Mouse (Mus musculus): ENCODE results near the gene Thada. TPM values are rescaled to one million over a fixed set of nuclear protein-coding genes. Genes with fewer than 3 reads are reported as not detected.

The Thada gene
- total RNA-seq, 2 experiments from 2014 or later, result 5.6 to 6.8 TPM

- H3K27ac ChIP-seq, result no peak overlapping the region
- no peak overlapping the region for H3K4me3 ChIP-seq
- no peak for TF ChIP-seq CTCF (IDR thresholded peaks at IDR 0.05)
- no peak for DNase-seq
- intact Hi-C loops (cut with DNase I), result no loop called here
Observed at GRCm38 (mm10) chr17:84348865-84349264, 117.1 kb downstream of the Thada start.

DNA sequence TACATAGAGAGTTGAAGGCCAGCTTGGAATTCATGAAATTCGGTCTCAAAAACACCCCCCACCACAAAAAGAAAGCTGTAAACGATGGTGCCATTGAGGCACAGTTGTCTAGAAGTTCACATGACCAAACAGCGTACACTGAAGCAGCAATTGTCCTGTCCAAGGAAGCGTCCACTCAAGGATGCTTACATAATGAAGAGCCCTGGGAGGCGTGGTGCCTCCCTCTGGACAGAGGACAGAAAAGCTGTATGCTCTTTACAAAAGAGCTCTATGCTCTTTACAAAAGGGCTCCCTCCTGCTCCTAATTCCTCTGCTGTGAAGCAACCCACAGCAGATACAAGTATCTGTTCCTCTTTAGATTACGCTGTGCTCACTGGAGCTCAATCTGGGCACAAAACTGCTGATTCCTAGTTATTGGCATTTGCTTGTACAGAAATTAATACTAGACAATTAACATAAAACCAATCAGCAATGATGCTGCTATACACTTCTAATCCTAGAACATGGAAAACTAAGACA, 123.6 kb downstream of the Thada start:
- TF ChIP-seq CTCF (IDR thresholded peaks at IDR 0.05), result no peak
- no peak overlapping the region for H3K4me3 ChIP-seq
- no peak overlapping the region for H3K27ac ChIP-seq
- no peak for DNase-seq
- intact Hi-C loops (cut with DNase I), result no loop called here

DNA sequence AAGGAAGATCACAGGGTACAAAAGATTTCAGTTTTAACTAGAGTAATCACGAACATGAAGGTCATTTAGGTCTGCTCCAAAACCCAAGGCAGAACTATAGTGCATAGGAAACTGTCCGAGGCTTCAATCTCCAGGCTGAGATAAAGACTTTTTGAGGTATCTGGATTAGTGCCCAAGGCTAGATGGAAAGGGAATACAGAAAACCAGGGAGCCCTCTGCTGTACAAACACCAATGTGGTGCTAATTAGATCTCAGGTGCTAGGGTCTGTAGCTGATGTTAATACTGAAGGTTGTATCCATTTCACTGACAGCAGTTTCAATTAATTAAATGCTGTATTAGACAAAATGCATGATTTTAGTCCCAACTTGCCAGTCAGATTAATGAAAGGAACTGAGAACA, 124.3 kb downstream of the Thada start:
- no peak for DNase-seq
- Histone ChIP-seq H3K27ac (no peak overlapping the region), H3K4me3 (no peak overlapping the region)
- peak; percentile 26; the same call in 1 of the 2 replicates for TF ChIP-seq CTCF (IDR thresholded peaks at IDR 0.05)
- intact Hi-C loops (cut with DNase I), result no loop called here

DNA sequence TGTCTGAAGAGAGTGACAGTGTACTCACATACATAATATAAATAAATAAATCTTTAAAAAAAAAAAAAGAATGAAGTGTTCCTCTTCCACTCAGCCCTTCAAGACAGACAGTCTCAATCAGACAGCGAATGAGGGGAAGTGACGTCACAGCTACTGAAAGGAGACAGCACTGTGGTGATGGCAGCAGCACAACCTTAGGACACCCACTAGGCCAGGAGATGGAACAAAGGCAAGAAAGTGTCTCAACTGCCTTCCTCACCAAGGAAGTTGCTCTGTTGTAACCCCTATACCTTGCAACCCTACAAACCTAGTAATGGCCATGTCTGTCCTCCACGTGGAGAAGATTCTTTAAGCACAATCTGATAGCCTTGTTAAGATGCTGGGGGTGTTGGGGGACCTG, 125.4 kb downstream of the Thada start:
- no peak overlapping the region for H3K4me3 ChIP-seq
- TF ChIP-seq CTCF (IDR thresholded peaks at IDR 0.05), result no peak
- no peak overlapping the region for H3K27ac ChIP-seq
- DNase-seq, result no peak
- intact Hi-C loops (cut with DNase I), result no loop called here

DNA sequence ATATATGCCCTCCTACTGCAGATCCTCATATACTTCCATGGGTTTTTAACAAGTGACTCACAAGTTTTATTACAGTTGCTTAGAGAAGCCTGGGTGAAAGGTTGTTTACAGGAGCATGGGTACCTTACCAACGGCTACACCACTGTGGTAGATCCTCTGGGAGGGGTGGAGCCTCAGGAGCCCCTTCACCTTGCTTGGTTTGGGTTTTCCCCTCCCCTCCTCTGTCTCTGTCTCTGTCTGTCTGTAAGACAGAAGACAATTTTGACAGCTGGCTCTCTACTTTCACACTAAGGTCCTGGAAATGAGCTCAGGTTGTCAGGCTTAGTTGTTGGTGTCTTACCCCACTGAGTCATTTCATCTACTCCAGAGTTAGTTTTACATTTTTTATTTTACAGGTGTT, 130.0 kb downstream of the Thada start:
- intact Hi-C loops (cut with DNase I), result no loop called here
- no peak for TF ChIP-seq CTCF (IDR thresholded peaks at IDR 0.05)
- DNase-seq, result no peak
- Histone ChIP-seq H3K27ac (no peak overlapping the region), H3K4me3 (no peak overlapping the region)

GRCm38 (mm10) chr17:84335076-84335475, 130.9 kb downstream of the Thada start:
- Histone ChIP-seq H3K4me3 (no peak overlapping the region), H3K27ac (no peak overlapping the region)
- intact Hi-C loops (cut with DNase I), result no loop called here
- no peak for DNase-seq
- TF ChIP-seq CTCF (IDR thresholded peaks at IDR 0.05), result no peak

- DNase-seq, result no peak
- TF ChIP-seq CTCF (IDR thresholded peaks at IDR 0.05), result no peak
- intact Hi-C loops (cut with DNase I), result no loop called here
- no peak overlapping the region for H3K27ac ChIP-seq
- H3K4me3 ChIP-seq, result no peak overlapping the region
Observed at GRCm38 (mm10) chr17:84334241-84335014, 131.6 kb downstream of the Thada start.

DNA sequence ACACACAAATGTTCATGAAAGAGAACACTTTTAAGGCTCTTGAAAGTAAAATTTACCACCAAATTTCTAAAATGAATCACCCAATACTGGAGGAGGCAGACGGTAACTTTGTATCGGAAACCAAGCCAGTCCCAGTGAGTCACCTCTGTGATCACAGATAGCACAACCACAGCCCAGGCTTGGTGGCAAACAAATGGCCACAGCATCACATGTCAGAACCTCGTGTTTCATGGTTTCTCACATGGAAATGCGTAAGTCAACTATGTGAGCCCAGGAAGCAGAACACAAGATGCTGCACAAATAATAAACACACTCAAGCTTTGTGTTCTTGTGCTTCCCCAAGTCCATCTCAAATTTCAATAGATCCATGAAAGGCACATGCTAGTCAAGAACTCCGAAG, 133.1 kb downstream of the Thada start:
- intact Hi-C loops (cut with DNase I), result no loop called here
- no peak for DNase-seq
- no peak for TF ChIP-seq CTCF (IDR thresholded peaks at IDR 0.05)
- no peak overlapping the region for H3K4me3 ChIP-seq
- no peak overlapping the region for H3K27ac ChIP-seq

DNA sequence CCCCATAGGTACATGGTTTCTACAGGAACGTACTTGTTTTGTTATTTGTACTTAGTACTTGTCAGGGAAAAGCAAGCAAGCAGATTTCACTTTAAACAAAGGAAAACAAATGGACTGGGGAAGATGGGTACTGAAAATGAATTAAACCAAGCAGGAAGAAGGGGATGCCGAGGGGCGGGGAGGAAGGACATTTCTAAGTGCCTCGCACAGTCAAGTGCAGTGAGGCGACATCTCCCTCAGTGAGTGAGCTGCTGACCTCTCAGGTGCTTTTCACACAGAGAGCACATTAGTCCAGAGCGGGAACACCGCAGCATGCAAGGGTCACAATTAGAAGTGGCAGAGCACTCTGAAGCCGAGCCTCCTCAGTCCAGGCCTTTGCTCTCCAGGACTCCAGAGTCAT, 135.0 kb downstream of the Thada start:
- intact Hi-C loops (cut with DNase I), result no loop called here
- no peak for DNase-seq
- Histone ChIP-seq H3K27ac (no peak overlapping the region), H3K4me3 (no peak overlapping the region)
- TF ChIP-seq CTCF (IDR thresholded peaks at IDR 0.05), result no peak

DNA sequence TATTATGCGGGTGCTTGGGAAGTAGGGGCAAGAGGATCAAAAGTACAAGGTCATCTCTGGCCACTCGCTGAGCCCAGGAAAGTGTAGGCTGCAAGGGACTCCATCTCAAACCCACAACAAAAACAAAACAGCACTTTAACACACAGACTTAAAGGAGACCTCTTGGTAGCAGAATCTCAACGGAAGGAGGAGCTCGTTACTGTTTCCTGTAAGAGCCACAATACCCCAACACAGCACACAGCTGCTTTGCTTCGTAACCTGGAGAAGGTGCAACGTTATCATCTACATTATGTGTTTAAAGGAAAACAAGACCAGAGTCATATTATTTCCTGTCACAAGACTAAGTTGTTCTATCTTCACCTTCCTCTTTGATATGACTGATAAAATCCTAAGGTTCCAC, 135.5 kb downstream of the Thada start:
- Histone ChIP-seq H3K27ac (no peak overlapping the region), H3K4me3 (no peak overlapping the region)
- no peak for DNase-seq
- intact Hi-C loops (cut with DNase I), result no loop called here
- TF ChIP-seq CTCF (IDR thresholded peaks at IDR 0.05), result no peak

DNA sequence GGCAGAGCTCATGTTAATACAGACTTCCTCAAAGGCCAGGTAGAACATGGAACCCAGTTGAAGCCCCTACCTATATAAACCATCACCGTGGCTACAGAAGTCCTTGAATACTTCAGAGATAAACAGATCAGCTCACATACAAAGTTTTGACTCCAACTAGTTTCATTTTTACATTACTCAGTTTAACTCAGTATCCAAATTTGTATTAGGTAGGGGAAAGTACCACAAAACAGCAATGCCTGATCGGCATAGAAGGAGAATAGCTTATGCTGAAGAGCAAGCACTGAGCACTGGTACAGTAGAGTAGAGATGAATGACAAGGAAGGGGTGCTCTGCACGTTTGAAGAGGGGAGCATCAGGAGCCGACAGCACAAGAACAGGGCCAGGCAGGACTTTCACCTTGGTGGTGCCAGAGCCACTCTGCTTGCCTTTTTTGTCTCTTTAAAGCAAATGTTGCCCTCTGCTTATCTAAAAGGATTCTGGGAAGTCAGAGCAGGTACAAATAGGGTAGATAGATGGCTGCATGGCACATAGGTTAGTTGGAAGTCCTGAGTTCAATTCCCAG, 136.0 kb downstream of the Thada start:
- no peak for TF ChIP-seq CTCF (IDR thresholded peaks at IDR 0.05)
- no peak for DNase-seq
- Histone ChIP-seq H3K27ac (no peak overlapping the region), H3K4me3 (no peak overlapping the region)
- intact Hi-C loops (cut with DNase I), result no loop called here

DNA sequence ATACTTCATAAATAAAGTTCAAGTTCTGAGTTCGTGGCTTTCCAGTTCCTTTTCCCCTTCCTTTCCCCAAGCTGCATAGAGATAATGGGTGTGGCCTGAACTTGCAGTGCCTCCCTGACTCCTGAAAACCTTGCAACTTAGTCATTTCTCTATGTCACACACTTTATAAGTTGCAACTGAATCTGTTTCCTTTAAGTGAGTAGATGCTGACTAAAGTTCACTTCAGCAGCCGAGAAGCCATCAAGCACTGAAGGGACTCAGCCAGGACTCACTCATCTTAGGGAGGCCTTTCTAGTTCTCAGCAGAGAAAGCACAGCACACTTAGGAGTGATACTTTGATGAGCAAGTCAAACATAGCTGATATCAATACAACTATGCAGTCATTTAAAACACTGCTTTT, 137.5 kb downstream of the Thada start:
- Histone ChIP-seq H3K4me3 (no peak overlapping the region), H3K27ac (no peak overlapping the region)
- DNase-seq, result no peak
- intact Hi-C loops (cut with DNase I), result no loop called here
- TF ChIP-seq CTCF (IDR thresholded peaks at IDR 0.05), result no peak

DNA sequence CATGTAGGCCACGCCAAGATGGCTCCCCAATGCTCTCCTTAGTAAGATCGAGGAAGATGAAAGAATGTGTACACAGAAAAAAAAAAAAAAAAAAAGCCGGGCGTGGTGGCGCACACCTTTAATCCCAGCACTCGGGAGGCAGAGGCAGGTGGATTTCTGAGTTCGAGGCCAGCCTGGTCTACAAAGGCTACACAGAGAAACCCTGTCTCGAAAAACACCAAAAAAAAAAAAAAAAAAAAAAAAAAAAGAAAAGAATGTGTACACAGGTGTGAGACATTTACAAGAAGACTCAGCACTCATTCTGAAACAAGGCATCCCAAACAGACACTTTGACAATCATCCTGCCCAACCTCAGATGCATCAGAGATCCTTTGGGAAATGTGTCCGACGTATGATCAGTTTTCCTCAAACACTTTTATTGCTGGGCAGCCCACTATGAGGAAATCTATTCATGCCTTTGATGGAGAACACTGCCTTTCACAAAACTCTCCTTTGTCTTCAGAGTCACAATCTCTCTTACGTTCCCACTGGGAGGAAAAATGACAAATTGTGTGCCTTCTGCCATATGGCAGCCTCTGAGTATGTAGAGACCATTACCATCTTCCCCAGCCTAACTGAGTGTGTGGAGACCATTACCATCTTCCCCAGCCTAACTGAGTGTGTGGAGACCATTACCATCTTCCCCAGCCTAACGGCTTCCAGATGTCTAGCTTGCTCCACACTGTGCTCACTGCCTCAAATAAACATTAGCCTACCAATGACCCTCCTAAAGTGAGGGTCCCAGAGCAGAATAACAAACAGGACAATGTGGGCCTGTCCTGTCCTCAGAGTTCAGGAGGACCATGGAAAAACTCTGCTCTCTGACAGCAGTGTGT, 138.7 kb downstream of the Thada start:
- DNase-seq, result no peak
- Histone ChIP-seq H3K27ac (no peak overlapping the region), H3K4me3 (no peak overlapping the region)
- TF ChIP-seq CTCF (IDR thresholded peaks at IDR 0.05), result no peak
- intact Hi-C loops (cut with DNase I), result no loop called here
